Mouse (Mus musculus): ENCODE results near the gene Pcyt2. TPM values are rescaled to one million over a fixed set of nuclear protein-coding genes. Genes with fewer than 3 reads are reported as not detected.
A peak's percentile ranks its signal among the peaks of the same experiment; 100 is the strongest.

The Pcyt2 gene
- polyA plus RNA-seq, 1 experiment from 2014 or later = 393 TPM

GRCm38 (mm10) chr11:120658876-120659410 is 41.2 kb upstream of the Pcyt2 start:
- H3K27ac ChIP-seq (ENCODE audit: low read length) = no peak overlapping the region
- no peaks in the 10 kb centered on the region for H3K9me3 ChIP-seq (ENCODE audit: control insufficient read depth, low read length)
- peaks cover 73% of the 10 kb centered on the region for H3K27me3 ChIP-seq (replicated peaks; ENCODE audit: control insufficient read depth, insufficient read depth, low read length)
- H3K4me1 ChIP-seq (ENCODE audit: control insufficient read depth, insufficient read depth, low read length) = peaks cover 23% of the 10 kb centered on the region
- H3K9ac ChIP-seq (ENCODE audit: low read depth, low read length) = no peak overlapping the region
- no peak overlapping the region for H3K4me3 ChIP-seq (ENCODE audit: low read length)
- ATAC-seq = no peak
- 2% methylated on average over 24 of the region's 24 CpGs for WGBS
- no peaks in the 10 kb centered on the region for H3K36me3 ChIP-seq (ENCODE audit: control insufficient read depth, insufficient read depth, low read length)
- H3K4me2 ChIP-seq (ENCODE audit: low read depth, low read length) = 0 out of 2 replicates have a peak overlapping the region, but pooled peaks have one; percentile 33

GRCm38 (mm10) chr11:120657301-120657700 is 39.6 kb upstream of the Pcyt2 start:
- H3K27me3 ChIP-seq (replicated peaks; ENCODE audit: control insufficient read depth, insufficient read depth, low read length) = peaks cover 59% of the 10 kb centered on the region
- H3K9ac ChIP-seq (ENCODE audit: low read depth, low read length) = no peak overlapping the region
- ATAC-seq = no peak
- H3K4me2 ChIP-seq (ENCODE audit: low read depth, low read length) = no peak overlapping the region
- WGBS = 80% methylated on average over 4 of the region's 4 CpGs
- peaks cover 23% of the 10 kb centered on the region for H3K4me1 ChIP-seq (ENCODE audit: control insufficient read depth, insufficient read depth, low read length)
- no peaks in the 10 kb centered on the region for H3K9me3 ChIP-seq (ENCODE audit: control insufficient read depth, low read length)
- H3K36me3 ChIP-seq (ENCODE audit: control insufficient read depth, insufficient read depth, low read length) = no peaks in the 10 kb centered on the region
- H3K27ac ChIP-seq (ENCODE audit: low read length) = no peak overlapping the region
- no peak overlapping the region for H3K4me3 ChIP-seq (ENCODE audit: low read length)

GRCm38 (mm10) chr11:120654741-120655140 is 37.0 kb upstream of the Pcyt2 start:
- H3K9me3 ChIP-seq (ENCODE audit: control insufficient read depth, low read length) = no peaks in the 10 kb centered on the region
- WGBS = 76% methylated on average over 3 of the region's 3 CpGs
- no peaks in the 10 kb centered on the region for H3K36me3 ChIP-seq (ENCODE audit: control insufficient read depth, insufficient read depth, low read length)
- H3K4me3 ChIP-seq (ENCODE audit: low read length) = no peak overlapping the region
- peaks cover 33% of the 10 kb centered on the region for H3K27me3 ChIP-seq (replicated peaks; ENCODE audit: control insufficient read depth, insufficient read depth, low read length)
- no peak overlapping the region for H3K4me2 ChIP-seq (ENCODE audit: low read depth, low read length)
- peaks cover 8% of the 10 kb centered on the region for H3K4me1 ChIP-seq (ENCODE audit: control insufficient read depth, insufficient read depth, low read length)
- no peak overlapping the region for H3K27ac ChIP-seq (ENCODE audit: low read length)
- H3K9ac ChIP-seq (ENCODE audit: low read depth, low read length) = no peak overlapping the region
- ATAC-seq = no peak

- peaks cover 14% of the 10 kb centered on the region for H3K27me3 ChIP-seq (replicated peaks; ENCODE audit: control insufficient read depth, insufficient read depth, low read length)
- no peaks in the 10 kb centered on the region for H3K36me3 ChIP-seq (ENCODE audit: control insufficient read depth, insufficient read depth, low read length)
- no peak overlapping the region for H3K4me2 ChIP-seq (ENCODE audit: low read depth, low read length)
- ATAC-seq = no peak
- H3K4me3 ChIP-seq (ENCODE audit: low read length) = no peak overlapping the region
- no peak overlapping the region for H3K27ac ChIP-seq (ENCODE audit: low read length)
- H3K9ac ChIP-seq (ENCODE audit: low read depth, low read length) = no peak overlapping the region
- H3K4me1 ChIP-seq (ENCODE audit: control insufficient read depth, insufficient read depth, low read length) = peaks cover 6% of the 10 kb centered on the region; the same call in 1 of the 2 replicates
- WGBS = 64% methylated on average over 3 of the region's 3 CpGs
- H3K9me3 ChIP-seq (ENCODE audit: control insufficient read depth, low read length) = no peaks in the 10 kb centered on the region
Measured at GRCm38 (mm10) chr11:120651872-120652271, 34.1 kb upstream of the Pcyt2 start.

GRCm38 (mm10) chr11:120648001-120648476 is 30.3 kb upstream of the Pcyt2 start, which contains the start of gene Myadml2:
Gene Myadml2, minus strand, starts transcription at chr11:120648158.
- Histone ChIP-seq H3K27ac (ENCODE audit: low read length) (no peak within 1 kb of the TSS), H3K4me2 (ENCODE audit: low read depth, low read length) (peak within 1 kb of the TSS; percentile 48), H3K4me1 (ENCODE audit: control insufficient read depth, insufficient read depth, low read length) (peaks cover 11% of the 10 kb centered on the region), H3K36me3 (ENCODE audit: control insufficient read depth, insufficient read depth, low read length) (no peaks in the 10 kb centered on the region), H3K9me3 (ENCODE audit: control insufficient read depth, low read length) (no peaks in the 10 kb centered on the region), H3K27me3 (replicated peaks; ENCODE audit: control insufficient read depth, insufficient read depth, low read length) (peaks cover 7% of the 10 kb centered on the region), H3K4me3 (ENCODE audit: low read length) (peak within 1 kb of the TSS; percentile 26), H3K9ac (ENCODE audit: low read depth, low read length) (peak within 1 kb of the TSS; percentile 48)
- 6% methylated on average over 13 of the region's 13 CpGs for WGBS
- no peak for ATAC-seq

- H3K4me3 ChIP-seq (ENCODE audit: low read length) = no peak overlapping the region
- H3K9ac ChIP-seq (ENCODE audit: low read depth, low read length) = peak overlapping the region; percentile 48; the same call in 1 of the 2 replicates
- no peak for ATAC-seq
- no peak overlapping the region for H3K27ac ChIP-seq (ENCODE audit: low read length)
- H3K9me3 ChIP-seq (ENCODE audit: control insufficient read depth, low read length) = no peaks in the 10 kb centered on the region
- H3K27me3 ChIP-seq (replicated peaks; ENCODE audit: control insufficient read depth, insufficient read depth, low read length) = peaks cover 7% of the 10 kb centered on the region
- no peak overlapping the region for H3K4me2 ChIP-seq (ENCODE audit: low read depth, low read length)
- H3K4me1 ChIP-seq (ENCODE audit: control insufficient read depth, insufficient read depth, low read length) = peaks cover 17% of the 10 kb centered on the region
- 79% methylated on average over 35 of the region's 35 CpGs for WGBS
- H3K36me3 ChIP-seq (ENCODE audit: control insufficient read depth, insufficient read depth, low read length) = no peaks in the 10 kb centered on the region
Measured at GRCm38 (mm10) chr11:120647047-120647830, 29.5 kb upstream of the Pcyt2 start.

GRCm38 (mm10) chr11:120643601-120643987 is 25.9 kb upstream of the Pcyt2 start, which contains the start of gene Pycr1:
Gene Pycr1, minus strand, starts transcription at chr11:120643769.
- peak; percentile 99 for ATAC-seq
- H3K27ac ChIP-seq (ENCODE audit: low read length) = no peak within 1 kb of the TSS; the same call in 1 of the 2 replicates

GRCm38 (mm10) chr11:120642939-120643600 is 25.3 kb upstream of the Pcyt2 start:
- Histone ChIP-seq H3K4me3 (ENCODE audit: low read length) (peak overlapping the region; percentile 63), H3K4me1 (ENCODE audit: control insufficient read depth, insufficient read depth, low read length) (peaks cover 14% of the 10 kb centered on the region), H3K27ac (ENCODE audit: low read length) (no peak overlapping the region; the same call in 1 of the 2 replicates), H3K9ac (ENCODE audit: low read depth, low read length) (peak overlapping the region; percentile 80), H3K36me3 (ENCODE audit: control insufficient read depth, insufficient read depth, low read length) (no peaks in the 10 kb centered on the region), H3K4me2 (ENCODE audit: low read depth, low read length) (peak overlapping the region; percentile 97), H3K27me3 (replicated peaks; ENCODE audit: control insufficient read depth, insufficient read depth, low read length) (0 out of 2 replicates have a peak, but pooled peaks cover 5% of the 10 kb centered on the region), H3K9me3 (ENCODE audit: control insufficient read depth, low read length) (no peaks in the 10 kb centered on the region)
- ATAC-seq = peak; percentile 72
- 1% methylated on average over 18 of the region's 18 CpGs for WGBS

More at GRCm38 (mm10) chr11:120643601-120643987, 25.9 kb upstream of the Pcyt2 start, which contains the start of gene Pycr1:
- peaks cover 7% of the 10 kb centered on the region; the same call in 1 of the 2 replicates for H3K27me3 ChIP-seq (replicated peaks; ENCODE audit: control insufficient read depth, insufficient read depth, low read length)
- H3K9me3 ChIP-seq (ENCODE audit: control insufficient read depth, low read length) = no peaks in the 10 kb centered on the region
- peak within 1 kb of the TSS; percentile 63 for H3K4me3 ChIP-seq (ENCODE audit: low read length)
- H3K36me3 ChIP-seq (ENCODE audit: control insufficient read depth, insufficient read depth, low read length) = no peaks in the 10 kb centered on the region
- peak within 1 kb of the TSS; percentile 97 for H3K4me2 ChIP-seq (ENCODE audit: low read depth, low read length)
- peaks cover 17% of the 10 kb centered on the region for H3K4me1 ChIP-seq (ENCODE audit: control insufficient read depth, insufficient read depth, low read length)
- H3K9ac ChIP-seq (ENCODE audit: low read depth, low read length) = peak within 1 kb of the TSS; percentile 80
- under 1% methylated on average over 15 of the region's 15 CpGs for WGBS

- Histone ChIP-seq H3K4me1 (ENCODE audit: control insufficient read depth, insufficient read depth, low read length) (peaks cover 11% of the 10 kb centered on the region), H3K9me3 (ENCODE audit: control insufficient read depth, low read length) (no peaks in the 10 kb centered on the region), H3K36me3 (ENCODE audit: control insufficient read depth, insufficient read depth, low read length) (no peaks in the 10 kb centered on the region), H3K4me3 (ENCODE audit: low read length) (no peak overlapping the region), H3K27me3 (replicated peaks; ENCODE audit: control insufficient read depth, insufficient read depth, low read length) (no peaks in the 10 kb centered on the region), H3K27ac (ENCODE audit: low read length) (no peak overlapping the region), H3K4me2 (ENCODE audit: low read depth, low read length) (no peak overlapping the region), H3K9ac (ENCODE audit: low read depth, low read length) (no peak overlapping the region)
- 83% methylated on average over 8 of the region's 8 CpGs for WGBS
- ATAC-seq = no peak
Measured at GRCm38 (mm10) chr11:120641869-120642268, 24.1 kb upstream of the Pcyt2 start.

All from intestine, embryonic 16.5 days (tissue).